Mouse (Mus musculus): Measurements from ENCODE around the gene Elmo1.

DNA sequence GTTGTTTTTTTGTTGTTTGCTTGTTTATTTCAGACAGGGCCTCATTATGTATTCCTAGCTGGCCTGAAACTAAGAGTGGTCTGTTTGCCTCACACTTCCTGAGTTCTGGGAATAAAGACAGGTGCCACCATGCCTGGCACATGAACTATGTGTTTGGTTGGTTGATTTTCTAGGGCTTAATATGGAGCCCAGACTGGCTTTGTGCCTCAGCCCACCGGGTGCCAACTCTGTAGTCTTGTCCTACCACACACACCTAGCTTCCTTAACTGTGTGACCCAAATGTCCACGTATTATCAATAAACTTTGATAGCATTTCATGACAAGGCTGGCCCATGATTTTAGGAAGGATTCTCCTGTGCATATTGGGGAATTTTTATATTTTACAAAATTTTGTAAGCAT lies 217.0 kb downstream of the Elmo1 start:
- TF ChIP-seq TAL1 (IDR thresholded peaks at IDR 0.05; ENCODE audit: low read length) (no peak), GATA1 (IDR thresholded peaks at IDR 0.05; ENCODE audit: low read length) (no peak)
